Comparison of ENCODE assay signal across 30 mouse cellular contexts in genomic region chr13:109827341-109827740, GRCm38 (mm10).
"Had no signal": no experiment of that assay in that cellular context is flagged by ENCODE, and none has a peak within 500 bp of the region (broad histone marks: within the 10 kb centered on the region; RNA-seq: fewer than 3 reads in every experiment).

No protein-coding gene starts in this region.

- H3K9ac ChIP-seq: limb, embryonic 12.5 days; limb, embryonic 13.5 days; limb, embryonic 15.5 days; liver, embryonic 12.5 days; liver, embryonic 13.5 days; liver, embryonic 14.5 days; liver, embryonic 15.5 days; liver, postnatal 0 days; lung, embryonic 14.5 days; lung, embryonic 15.5 days; midbrain, embryonic 12.5 days; midbrain, embryonic 15.5 days; neural tube, embryonic 12.5 days; neural tube, embryonic 13.5 days had no signal

- H3K36me3 ChIP-seq: limb, embryonic 10.5 days; limb, embryonic 12.5 days; limb, embryonic 13.5 days; limb, embryonic 15.5 days; liver, embryonic 12.5 days; liver, embryonic 13.5 days; liver, embryonic 15.5 days; lung, embryonic 15.5 days; midbrain, embryonic 10.5 days; midbrain, embryonic 12.5 days; midbrain, embryonic 15.5 days; neural tube, embryonic 12.5 days; neural tube, embryonic 13.5 days had no signal

- H3K4me2 ChIP-seq: limb, embryonic 12.5 days; limb, embryonic 13.5 days; limb, embryonic 15.5 days; liver, embryonic 11.5 days; liver, embryonic 12.5 days; liver, embryonic 13.5 days; liver, embryonic 15.5 days; lung, embryonic 14.5 days; lung, embryonic 15.5 days; midbrain, embryonic 11.5 days; midbrain, embryonic 12.5 days; midbrain, embryonic 15.5 days; neural tube, embryonic 12.5 days; neural tube, embryonic 13.5 days had no signal

- H3K4me3 ChIP-seq: limb, embryonic 10.5 days; limb, embryonic 12.5 days; limb, embryonic 13.5 days; limb, embryonic 15.5 days; liver, embryonic 12.5 days; liver, embryonic 13.5 days; liver, embryonic 15.5 days; lung, embryonic 15.5 days; megakaryocyte, embryonic 14.5 days; midbrain, embryonic 10.5 days; midbrain, embryonic 12.5 days; midbrain, embryonic 15.5 days; myocyte; neural tube, embryonic 12.5 days; neural tube, embryonic 13.5 days had no signal

- H3K27ac ChIP-seq: limb, embryonic 10.5 days; limb, embryonic 12.5 days; limb, embryonic 13.5 days; limb, embryonic 15.5 days; liver, embryonic 12.5 days; liver, embryonic 13.5 days; liver, embryonic 14.5 days; liver, embryonic 15.5 days; lung, embryonic 15.5 days; macrophage; midbrain, embryonic 10.5 days; midbrain, embryonic 12.5 days; midbrain, embryonic 15.5 days; neural tube, embryonic 12.5 days; neural tube, embryonic 13.5 days had no signal

- ATAC-seq: lung, postnatal 0 days; midbrain, embryonic 15.5 days had no signal

- H3K9me3 ChIP-seq: limb, embryonic 10.5 days; limb, embryonic 12.5 days; limb, embryonic 13.5 days; limb, embryonic 15.5 days; liver, embryonic 12.5 days; liver, embryonic 13.5 days; liver, embryonic 15.5 days; lung, embryonic 15.5 days; megakaryocyte, embryonic 14.5 days; midbrain, embryonic 10.5 days; midbrain, embryonic 12.5 days; midbrain, embryonic 15.5 days; neural tube, embryonic 12.5 days; neural tube, embryonic 13.5 days had no signal

- H3K27me3 ChIP-seq: limb, embryonic 12.5 days; limb, embryonic 13.5 days; limb, embryonic 15.5 days; liver, embryonic 12.5 days; liver, embryonic 13.5 days; liver, embryonic 15.5 days; lung, embryonic 15.5 days; megakaryocyte, embryonic 14.5 days; midbrain, embryonic 12.5 days; midbrain, embryonic 15.5 days; neural tube, embryonic 12.5 days; neural tube, embryonic 13.5 days had no signal

- DNase-seq: left cerebral cortex, postnatal 4 days; liver, embryonic 13.5 days; liver, postnatal 0 days; lung, adult 18-20 months; lung, adult 2 months; lung, embryonic 14.5 days; lung, postnatal 10 days; lung, postnatal 14 days; lung, postnatal 36 days; lung, postnatal 4 days; midbrain, embryonic 14.5 days had no signal
